ENCODE assay signal across 20 mouse cellular contexts in the genomic region with DNA sequence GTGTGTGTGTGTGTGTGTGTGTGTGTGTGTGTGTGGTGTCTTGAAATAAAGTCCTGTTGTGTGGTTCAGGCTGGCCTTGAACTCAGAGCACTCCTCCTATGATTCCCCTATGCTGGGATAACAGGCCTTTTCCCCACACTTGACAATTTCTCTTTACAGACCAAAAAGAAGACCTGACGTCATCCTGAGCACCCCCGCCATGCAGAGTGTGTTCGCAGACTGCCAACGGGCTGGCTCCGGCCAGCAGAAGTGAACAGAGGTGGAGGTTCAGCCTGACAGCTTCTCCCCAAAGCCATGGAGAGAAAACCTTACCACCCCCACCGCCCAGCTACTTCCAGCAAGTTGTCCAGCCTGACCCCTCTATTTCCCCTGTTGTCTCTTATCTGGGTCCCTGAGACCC. TPM values are rescaled to one million over a fixed set of nuclear protein-coding genes. Genes with fewer than 3 reads are reported as not detected.
DNase-seq lines count a peak whose midpoint lies in the region; ATAC-seq lines count a peak whose summit lies in the region.
"Had no signal": no experiment of that assay in that cellular context is flagged by ENCODE, and none has a peak within 500 bp of the region (broad histone marks: within the 10 kb centered on the region; RNA-seq: fewer than 3 reads in every experiment).

No protein-coding gene starts in this region.

- no peak overlapping the region for H3K9ac ChIP-seq in midbrain, embryonic 13.5 days (replicated peaks)
- H3K9ac ChIP-seq in forebrain, embryonic 14.5 days (ENCODE audit: low read length), result peak overlapping the region; percentile 55; the same call in 1 of the 2 replicates
- H3K9ac ChIP-seq in hindbrain, embryonic 15.5 days, result no peak overlapping the region
- no peak overlapping the region; the same call in 1 of the 2 replicates for H3K9ac ChIP-seq in neural tube, embryonic 14.5 days (replicated peaks; ENCODE audit: low read depth, low read length)
- no peak overlapping the region for H3K9ac ChIP-seq in kidney, embryonic 14.5 days (ENCODE audit: low read depth, low read length)
- H3K9ac ChIP-seq: limb, embryonic 12.5 days; liver, embryonic 15.5 days had no signal

- 79% methylated on average over 6 of the region's 6 CpGs for WGBS in midbrain, embryonic 13.5 days
- 89% methylated on average over 6 of the region's 6 CpGs for WGBS in midbrain, embryonic 10.5 days
- WGBS in forebrain, embryonic 14.5 days, result 37% methylated on average over 6 of the region's 6 CpGs
- WGBS in hindbrain, embryonic 15.5 days, result 44% methylated on average over 6 of the region's 6 CpGs
- 57% methylated on average over 6 of the region's 6 CpGs for WGBS in neural tube, embryonic 14.5 days
- 79% methylated on average over 6 of the region's 6 CpGs for WGBS in kidney, embryonic 14.5 days
- WGBS in limb, embryonic 10.5 days, result 78% methylated on average over 6 of the region's 6 CpGs

- peaks cover 54% of the 10 kb centered on the region for H3K36me3 ChIP-seq in midbrain, embryonic 13.5 days
- no peaks in the 10 kb centered on the region; the same call in 1 of the 2 replicates for H3K36me3 ChIP-seq in midbrain, embryonic 10.5 days
- peaks cover 62% of the 10 kb centered on the region for H3K36me3 ChIP-seq in forebrain, embryonic 14.5 days (ENCODE audit: control insufficient read depth, insufficient read depth, low read length)
- H3K36me3 ChIP-seq in hindbrain, embryonic 15.5 days, result peaks cover 20% of the 10 kb centered on the region
- peaks cover 43% of the 10 kb centered on the region for H3K36me3 ChIP-seq in neural tube, embryonic 14.5 days (ENCODE audit: control insufficient read depth, insufficient read depth, low read length)
- no peaks in the 10 kb centered on the region for H3K36me3 ChIP-seq in kidney, embryonic 14.5 days (ENCODE audit: control insufficient read depth, insufficient read depth, low read length)
- no peaks in the 10 kb centered on the region for H3K36me3 ChIP-seq in limb, embryonic 10.5 days
- H3K36me3 ChIP-seq: G1E; limb, embryonic 12.5 days; liver, embryonic 15.5 days had no signal

- peaks cover 95% of the 10 kb centered on the region for H3K4me1 ChIP-seq in midbrain, embryonic 13.5 days (replicated peaks)
- peaks cover 43% of the 10 kb centered on the region for H3K4me1 ChIP-seq in midbrain, embryonic 10.5 days
- peaks cover 87% of the 10 kb centered on the region for H3K4me1 ChIP-seq in forebrain, embryonic 14.5 days (ENCODE audit: control insufficient read depth, insufficient read depth, low read length)
- H3K4me1 ChIP-seq in hindbrain, embryonic 15.5 days (replicated peaks), result peaks cover 91% of the 10 kb centered on the region
- H3K4me1 ChIP-seq in neural tube, embryonic 14.5 days (ENCODE audit: control insufficient read depth, insufficient read depth, low read length), result peaks cover 61% of the 10 kb centered on the region
- H3K4me1 ChIP-seq in kidney, embryonic 14.5 days (ENCODE audit: control insufficient read depth, insufficient read depth, low read length), result peaks cover 24% of the 10 kb centered on the region
- peaks cover 60% of the 10 kb centered on the region for H3K4me1 ChIP-seq in limb, embryonic 10.5 days
- H3K4me1 ChIP-seq: liver, embryonic 15.5 days had no signal

- no peak for ATAC-seq in midbrain, embryonic 13.5 days
- no peak for ATAC-seq in forebrain, embryonic 14.5 days
- ATAC-seq in hindbrain, embryonic 15.5 days (ENCODE audit: low FRiP score, low read depth), result no peak
- ATAC-seq in neural tube, embryonic 14.5 days (ENCODE audit: low read depth), result no peak
- no peak for ATAC-seq in kidney, embryonic 14.5 days (ENCODE audit: low FRiP score, low TSS enrichment)
- ATAC-seq: inflammation-experienced regulatory T-cells, adult 6 months had no signal

- peak overlapping the region; percentile 96 for H3K27ac ChIP-seq in midbrain, embryonic 13.5 days
- no peak overlapping the region for H3K27ac ChIP-seq in midbrain, embryonic 10.5 days (replicated peaks)
- H3K27ac ChIP-seq in forebrain, embryonic 14.5 days (ENCODE audit: low read depth, low read length), result peak overlapping the region; percentile 97
- peak overlapping the region; percentile 92 for H3K27ac ChIP-seq in hindbrain, embryonic 15.5 days (replicated peaks)
- H3K27ac ChIP-seq in neural tube, embryonic 14.5 days (ENCODE audit: low read depth, low read length), result peak overlapping the region; percentile 89
- H3K27ac ChIP-seq in kidney, embryonic 14.5 days (ENCODE audit: low read depth, low read length), result no peak overlapping the region
- H3K27ac ChIP-seq in limb, embryonic 10.5 days, result no peak overlapping the region
- H3K27ac ChIP-seq: gastrocnemius, adult 2 months; heart, adult 2 months; limb, embryonic 12.5 days; liver, embryonic 15.5 days; stomach, postnatal 0 days had no signal

- H3K4me2 ChIP-seq in midbrain, embryonic 13.5 days (replicated peaks), result no peak overlapping the region
- no peak overlapping the region for H3K4me2 ChIP-seq in forebrain, embryonic 14.5 days (ENCODE audit: low read length)
- H3K4me2 ChIP-seq in hindbrain, embryonic 15.5 days, result no peak overlapping the region
- H3K4me2 ChIP-seq in neural tube, embryonic 14.5 days (ENCODE audit: low read depth, low read length), result no peak overlapping the region
- H3K4me2 ChIP-seq in kidney, embryonic 14.5 days (replicated peaks; ENCODE audit: low read depth, low read length), result no peak overlapping the region
- H3K4me2 ChIP-seq: limb, embryonic 12.5 days; liver, embryonic 15.5 days had no signal

- H3K27me3 ChIP-seq in midbrain, embryonic 13.5 days, result peaks cover 34% of the 10 kb centered on the region
- peaks cover 100% of the 10 kb centered on the region for H3K27me3 ChIP-seq in midbrain, embryonic 10.5 days (ENCODE audit: low read depth, poor library complexity, severe bottlenecking)
- H3K27me3 ChIP-seq in forebrain, embryonic 14.5 days (replicated peaks; ENCODE audit: control insufficient read depth, insufficient read depth, low read length), result no peaks in the 10 kb centered on the region
- no peaks in the 10 kb centered on the region for H3K27me3 ChIP-seq in hindbrain, embryonic 15.5 days
- H3K27me3 ChIP-seq in neural tube, embryonic 14.5 days (ENCODE audit: control insufficient read depth, insufficient read depth, low read length), result no peaks in the 10 kb centered on the region
- peaks cover 20% of the 10 kb centered on the region; the same call in 1 of the 2 replicates for H3K27me3 ChIP-seq in kidney, embryonic 14.5 days (ENCODE audit: control insufficient read depth, insufficient read depth, low read length)
- peaks cover 94% of the 10 kb centered on the region for H3K27me3 ChIP-seq in limb, embryonic 10.5 days (ENCODE audit: low read depth, poor library complexity, severe bottlenecking)

- no peak overlapping the region for H3K4me3 ChIP-seq in midbrain, embryonic 13.5 days (replicated peaks)
- no peak overlapping the region for H3K4me3 ChIP-seq in midbrain, embryonic 10.5 days
- H3K4me3 ChIP-seq in forebrain, embryonic 14.5 days (ENCODE audit: low read depth, low read length), result no peak overlapping the region
- H3K4me3 ChIP-seq in hindbrain, embryonic 15.5 days, result no peak overlapping the region
- H3K4me3 ChIP-seq in neural tube, embryonic 14.5 days (ENCODE audit: low read depth, low read length), result no peak overlapping the region
- no peak overlapping the region for H3K4me3 ChIP-seq in kidney, embryonic 14.5 days (ENCODE audit: low read length)
- H3K4me3 ChIP-seq in limb, embryonic 10.5 days, result no peak overlapping the region
- H3K4me3 ChIP-seq: gastrocnemius, adult 2 months; heart, adult 2 months; limb, embryonic 12.5 days; liver, embryonic 15.5 days had no signal

- no peaks in the 10 kb centered on the region for H3K9me3 ChIP-seq in midbrain, embryonic 13.5 days
- H3K9me3 ChIP-seq in midbrain, embryonic 10.5 days (replicated peaks), result no peaks in the 10 kb centered on the region
- no peaks in the 10 kb centered on the region for H3K9me3 ChIP-seq in forebrain, embryonic 14.5 days (replicated peaks; ENCODE audit: control insufficient read depth, low read length)
- H3K9me3 ChIP-seq in hindbrain, embryonic 15.5 days, result no peaks in the 10 kb centered on the region
- no peaks in the 10 kb centered on the region for H3K9me3 ChIP-seq in neural tube, embryonic 14.5 days (ENCODE audit: control insufficient read depth, low read length)
- H3K9me3 ChIP-seq in kidney, embryonic 14.5 days (ENCODE audit: control insufficient read depth, low read length), result no peaks in the 10 kb centered on the region
- no peaks in the 10 kb centered on the region for H3K9me3 ChIP-seq in limb, embryonic 10.5 days (replicated peaks)
- H3K9me3 ChIP-seq: G1E; limb, embryonic 12.5 days; liver, embryonic 15.5 days had no signal

- no peak for DNase-seq in midbrain, embryonic 10.5 days (ENCODE audit: low spot score)
- DNase-seq in forebrain, embryonic 14.5 days (ENCODE audit: low spot score), result peak; percentile 51
- no peak for DNase-seq in limb, embryonic 10.5 days (ENCODE audit: low spot score)
- DNase-seq in left cerebral cortex, adult 9 months (ENCODE audit: low spot score in 2 of 2), result no peak
- DNase-seq: adrenal gland, postnatal 25 days; gastrocnemius, adult 2 months; thymus, postnatal 14 days had no signal

RNA-seq across cellular contexts. Expression of a gene that starts 25.0 kb away (rescaled TPM):
- 0.12 TPM in 1 of 2 replicates, not detected in the other for polyA plus RNA-seq in midbrain, embryonic 13.5 days (2015; fragmentation: Nextera tagmentation; extraction: Ambion mirVana)
- not detected in 2 replicates for polyA plus RNA-seq in midbrain, embryonic 10.5 days (2016; fragmentation: Nextera tagmentation; extraction: Ambion mirVana)
- polyA plus RNA-seq in forebrain, embryonic 14.5 days (2014; fragmentation: Nextera tagmentation; extraction: Ambion mirVana), result 0.25 TPM in 1 of 2 replicates, not detected in the other
- polyA plus RNA-seq in hindbrain, embryonic 15.5 days (2015; fragmentation: Nextera tagmentation; extraction: Ambion mirVana), result 0.55 and 0.60 TPM in 2 replicates
- polyA plus RNA-seq in neural tube, embryonic 14.5 days (2014; fragmentation: Nextera tagmentation; extraction: Ambion mirVana), result 0.51 and 0.85 TPM in 2 replicates
- polyA plus RNA-seq in kidney, embryonic 14.5 days (2014; fragmentation: Nextera tagmentation; extraction: Ambion mirVana), result 2.2 and 3.7 TPM in 2 replicates
- 0.18 and 0.34 TPM in 2 replicates for polyA plus RNA-seq in limb, embryonic 10.5 days (2016; fragmentation: Nextera tagmentation; extraction: Ambion mirVana)
- polyA plus RNA-seq: G1E; inflammation-experienced regulatory T-cells, adult 6 months had no signal

RNA-seq across cellular contexts. Expression of a gene that starts 57.5 kb away (rescaled TPM):
- polyA plus RNA-seq in midbrain, embryonic 13.5 days (2015; fragmentation: Nextera tagmentation; extraction: Ambion mirVana), result 0.16 TPM in 1 of 2 replicates, not detected in the other
- polyA plus RNA-seq in midbrain, embryonic 10.5 days (2016; fragmentation: Nextera tagmentation; extraction: Ambion mirVana), result 0.14 TPM in 1 of 2 replicates, not detected in the other
- polyA plus RNA-seq in forebrain, embryonic 14.5 days (2014; fragmentation: Nextera tagmentation; extraction: Ambion mirVana), result 0.18 and 0.22 TPM in 2 replicates
- 0.35 TPM in 1 of 2 replicates, not detected in the other for polyA plus RNA-seq in hindbrain, embryonic 15.5 days (2015; fragmentation: Nextera tagmentation; extraction: Ambion mirVana)
- 0.72 TPM in 1 of 2 replicates, not detected in the other for polyA plus RNA-seq in neural tube, embryonic 14.5 days (2014; fragmentation: Nextera tagmentation; extraction: Ambion mirVana)
- 0.79 TPM in 1 of 2 replicates, not detected in the other for polyA plus RNA-seq in kidney, embryonic 14.5 days (2014; fragmentation: Nextera tagmentation; extraction: Ambion mirVana)
- 0.26 TPM in 1 of 2 replicates, not detected in the other for polyA plus RNA-seq in limb, embryonic 10.5 days (2016; fragmentation: Nextera tagmentation; extraction: Ambion mirVana)
- polyA plus RNA-seq: embryonic facial prominence, embryonic 11.5 days; G1E; heart, adult 2 months; heart, embryonic 16.5 days; inflammation-experienced regulatory T-cells, adult 6 months; spleen, adult 2 months had no signal

Comparison
In these comparisons a context has a peak if more than half of its experiments do, and no peak if none do; other contexts are left out.
1. H3K27ac ChIP-seq: peak in midbrain, embryonic 13.5 days (single experiment), forebrain, embryonic 14.5 days (single experiment), hindbrain, embryonic 15.5 days (single experiment) and neural tube, embryonic 14.5 days (single experiment); none in midbrain, embryonic 10.5 days (single experiment), kidney, embryonic 14.5 days (single experiment) and limb, embryonic 10.5 days (single experiment).